Mouse (Mus musculus): ENCODE measurements around the gene Aym1. TPM values are rescaled to one million over a fixed set of nuclear protein-coding genes. Genes with fewer than 3 reads are reported as not detected.
"Not testable (repeated sequence)": the region's sequence is repeated elsewhere in the genome, so short reads cannot be mapped to it uniquely, and the experiment has no call there.

Aym1 gene
- polyA plus RNA-seq, 1 experiment from 2014 or later, result not detected

GRCm38 (mm10) chr5:113357656-113358055 is 562 bp downstream of the Aym1 start:
- Histone ChIP-seq H3K9ac (ENCODE audit: low read length) (no peak overlapping the region), H3K27me3 (ENCODE audit: control insufficient read depth, insufficient read depth, low read length) (peaks cover 39% of the 10 kb centered on the region), H3K4me1 (ENCODE audit: control insufficient read depth in 2 of 2, insufficient read depth in 2 of 2, low read length in 2 of 2) (no peaks in the 10 kb centered on the region), H3K27ac (replicated peaks in 1 of 2; ENCODE audit: control insufficient read depth in 1 of 2, insufficient read depth in 1 of 2, low read depth in 2 of 2, low read length in 2 of 2) (no peak overlapping the region), H3K36me3 (ENCODE audit: control insufficient read depth, insufficient read depth, low read length) (no peaks in the 10 kb centered on the region), H3K4me3 (ENCODE audit: control insufficient read depth in 1 of 2, insufficient read depth in 1 of 2, low read depth in 1 of 2, low read length in 2 of 2) (no peak overlapping the region), H3K4me2 (ENCODE audit: low read length) (no peak overlapping the region), H3K9me3 (ENCODE audit: control insufficient read depth, low read length) (no peaks in the 10 kb centered on the region)
- WGBS, result 63% methylated on average over 3 of the region's 3 CpGs
- ATAC-seq (ENCODE audit: insufficient number of reproducible peaks, insufficient read depth, low FRiP score, low read depth), result no peak

- no peaks in the 10 kb centered on the region for H3K36me3 ChIP-seq (ENCODE audit: control insufficient read depth, insufficient read depth, low read length)
- H3K4me3 ChIP-seq (ENCODE audit: control insufficient read depth in 1 of 2, insufficient read depth in 1 of 2, low read depth in 1 of 2, low read length in 2 of 2), result no peak overlapping the region
- no peak for ATAC-seq (ENCODE audit: insufficient number of reproducible peaks, insufficient read depth, low FRiP score, low read depth)
- peaks cover 36% of the 10 kb centered on the region for H3K27me3 ChIP-seq (ENCODE audit: control insufficient read depth, insufficient read depth, low read length)
- H3K9ac ChIP-seq (ENCODE audit: low read length), result no peak overlapping the region
- H3K27ac ChIP-seq (replicated peaks in 1 of 2; ENCODE audit: control insufficient read depth in 1 of 2, insufficient read depth in 1 of 2, low read depth in 2 of 2, low read length in 2 of 2), result no peak overlapping the region
- H3K4me1 ChIP-seq (ENCODE audit: control insufficient read depth in 2 of 2, insufficient read depth in 2 of 2, low read length in 2 of 2), result no peaks in the 10 kb centered on the region
- 5% methylated on average over 11 of the region's 11 CpGs for WGBS
- H3K4me2 ChIP-seq (ENCODE audit: low read length), result no peak overlapping the region
- H3K9me3 ChIP-seq (ENCODE audit: control insufficient read depth, low read length), result no peaks in the 10 kb centered on the region
These were observed 1.7 kb downstream of the Aym1 start for GRCm38 (mm10) chr5:113358833-113359232.

GRCm38 (mm10) chr5:113361283-113361682 is 4.2 kb downstream of the Aym1 start:
- ATAC-seq (ENCODE audit: insufficient number of reproducible peaks, insufficient read depth, low FRiP score, low read depth), result no peak
- H3K9me3 ChIP-seq (ENCODE audit: control insufficient read depth, low read length), result no peaks in the 10 kb centered on the region
- no peak overlapping the region for H3K27ac ChIP-seq (replicated peaks in 1 of 2; ENCODE audit: control insufficient read depth in 1 of 2, insufficient read depth in 1 of 2, low read depth in 2 of 2, low read length in 2 of 2)
- no peak overlapping the region for H3K4me3 ChIP-seq (ENCODE audit: control insufficient read depth in 1 of 2, insufficient read depth in 1 of 2, low read depth in 1 of 2, low read length in 2 of 2)
- no peak overlapping the region for H3K9ac ChIP-seq (ENCODE audit: low read length)
- H3K4me1 ChIP-seq (ENCODE audit: control insufficient read depth in 2 of 2, insufficient read depth in 2 of 2, low read length in 2 of 2), result no peaks in the 10 kb centered on the region
- peaks cover 37% of the 10 kb centered on the region for H3K27me3 ChIP-seq (ENCODE audit: control insufficient read depth, insufficient read depth, low read length)
- H3K4me2 ChIP-seq (ENCODE audit: low read length), result no peak overlapping the region
- WGBS, result 73% methylated on average over 7 of the region's 7 CpGs
- H3K36me3 ChIP-seq (ENCODE audit: control insufficient read depth, insufficient read depth, low read length), result no peaks in the 10 kb centered on the region

GRCm38 (mm10) chr5:113362258-113362996 is 5.3 kb downstream of the Aym1 start:
- no peak overlapping the region for H3K27ac ChIP-seq (replicated peaks in 1 of 2; ENCODE audit: control insufficient read depth in 1 of 2, insufficient read depth in 1 of 2, low read depth in 2 of 2, low read length in 2 of 2)
- H3K36me3 ChIP-seq (ENCODE audit: control insufficient read depth, insufficient read depth, low read length), result no peaks in the 10 kb centered on the region
- H3K9ac ChIP-seq (ENCODE audit: low read length), result no peak overlapping the region
- no peak for ATAC-seq (ENCODE audit: insufficient number of reproducible peaks, insufficient read depth, low FRiP score, low read depth)
- no peaks in the 10 kb centered on the region for H3K4me1 ChIP-seq (ENCODE audit: control insufficient read depth in 2 of 2, insufficient read depth in 2 of 2, low read length in 2 of 2)
- WGBS, result 68% methylated on average over 9 of the region's 9 CpGs
- H3K9me3 ChIP-seq (ENCODE audit: control insufficient read depth, low read length), result no peaks in the 10 kb centered on the region
- H3K27me3 ChIP-seq (ENCODE audit: control insufficient read depth, insufficient read depth, low read length), result peaks cover 46% of the 10 kb centered on the region
- no peak overlapping the region for H3K4me2 ChIP-seq (ENCODE audit: low read length)
- no peak overlapping the region for H3K4me3 ChIP-seq (ENCODE audit: control insufficient read depth in 1 of 2, insufficient read depth in 1 of 2, low read depth in 1 of 2, low read length in 2 of 2)

GRCm38 (mm10) chr5:113363177-113363576 is 6.1 kb downstream of the Aym1 start:
- no peak overlapping the region for H3K27ac ChIP-seq (replicated peaks in 1 of 2; ENCODE audit: control insufficient read depth in 1 of 2, insufficient read depth in 1 of 2, low read depth in 2 of 2, low read length in 2 of 2)
- no peaks in the 10 kb centered on the region for H3K36me3 ChIP-seq (ENCODE audit: control insufficient read depth, insufficient read depth, low read length)
- H3K4me2 ChIP-seq (ENCODE audit: low read length), result no peak overlapping the region
- H3K4me1 ChIP-seq (ENCODE audit: control insufficient read depth in 2 of 2, insufficient read depth in 2 of 2, low read length in 2 of 2), result no peaks in the 10 kb centered on the region
- H3K27me3 ChIP-seq (ENCODE audit: control insufficient read depth, insufficient read depth, low read length), result peaks cover 42% of the 10 kb centered on the region
- ATAC-seq (ENCODE audit: insufficient number of reproducible peaks, insufficient read depth, low FRiP score, low read depth), result no peak
- no peak overlapping the region for H3K9ac ChIP-seq (ENCODE audit: low read length)
- WGBS, result 80% methylated on average over 8 of the region's 8 CpGs
- no peaks in the 10 kb centered on the region for H3K9me3 ChIP-seq (ENCODE audit: control insufficient read depth, low read length)
- H3K4me3 ChIP-seq (ENCODE audit: control insufficient read depth in 1 of 2, insufficient read depth in 1 of 2, low read depth in 1 of 2, low read length in 2 of 2), result no peak overlapping the region

- Histone ChIP-seq H3K4me2 (ENCODE audit: low read length) (no peak overlapping the region), H3K9me3 (ENCODE audit: control insufficient read depth, low read length) (no peaks in the 10 kb centered on the region), H3K4me3 (ENCODE audit: control insufficient read depth in 1 of 2, insufficient read depth in 1 of 2, low read depth in 1 of 2, low read length in 2 of 2) (no peak overlapping the region), H3K4me1 (ENCODE audit: control insufficient read depth in 2 of 2, insufficient read depth in 2 of 2, low read length in 2 of 2) (no peaks in the 10 kb centered on the region), H3K27ac (replicated peaks in 1 of 2; ENCODE audit: control insufficient read depth in 1 of 2, insufficient read depth in 1 of 2, low read depth in 2 of 2, low read length in 2 of 2) (no peak overlapping the region), H3K36me3 (ENCODE audit: control insufficient read depth, insufficient read depth, low read length) (no peaks in the 10 kb centered on the region), H3K27me3 (ENCODE audit: control insufficient read depth, insufficient read depth, low read length) (peaks cover 30% of the 10 kb centered on the region), H3K9ac (ENCODE audit: low read length) (no peak overlapping the region)
- 5% methylated on average over 20 of the region's 20 CpGs for WGBS
- no peak for ATAC-seq (ENCODE audit: insufficient number of reproducible peaks, insufficient read depth, low FRiP score, low read depth)
These were observed 8.8 kb downstream of the Aym1 start for GRCm38 (mm10) chr5:113365921-113366320.

GRCm38 (mm10) chr5:113367726-113368125 is 10.6 kb downstream of the Aym1 start:
- H3K27ac ChIP-seq (replicated peaks in 1 of 2; ENCODE audit: control insufficient read depth in 1 of 2, insufficient read depth in 1 of 2, low read depth in 2 of 2, low read length in 2 of 2); H3K9ac ChIP-seq (ENCODE audit: low read length); H3K4me1 ChIP-seq (ENCODE audit: control insufficient read depth in 2 of 2, insufficient read depth in 2 of 2, low read length in 2 of 2); H3K4me3 ChIP-seq (ENCODE audit: control insufficient read depth in 1 of 2, insufficient read depth in 1 of 2, low read depth in 1 of 2, low read length in 2 of 2); H3K36me3 ChIP-seq (ENCODE audit: control insufficient read depth, insufficient read depth, low read length); H3K4me2 ChIP-seq (ENCODE audit: low read length); ATAC-seq (ENCODE audit: insufficient number of reproducible peaks, insufficient read depth, low FRiP score, low read depth); H3K9me3 ChIP-seq (ENCODE audit: control insufficient read depth, low read length): not testable (repeated sequence)
- peaks cover 34% of the 10 kb centered on the region for H3K27me3 ChIP-seq (ENCODE audit: control insufficient read depth, insufficient read depth, low read length)

GRCm38 (mm10) chr5:113369262-113369868 is 12.3 kb downstream of the Aym1 start:
- H3K27me3 ChIP-seq (ENCODE audit: control insufficient read depth, insufficient read depth, low read length), result peaks cover 36% of the 10 kb centered on the region

More at GRCm38 (mm10) chr5:113369262-113369868, 12.3 kb downstream of the Aym1 start:
- H3K27ac ChIP-seq (replicated peaks in 1 of 2; ENCODE audit: control insufficient read depth in 1 of 2, insufficient read depth in 1 of 2, low read depth in 2 of 2, low read length in 2 of 2), result no peak overlapping the region
- H3K4me2 ChIP-seq (ENCODE audit: low read length), result no peak overlapping the region
- H3K4me3 ChIP-seq (ENCODE audit: control insufficient read depth in 1 of 2, insufficient read depth in 1 of 2, low read depth in 1 of 2, low read length in 2 of 2), result no peak overlapping the region
- H3K9ac ChIP-seq (ENCODE audit: low read length), result no peak overlapping the region
- no peaks in the 10 kb centered on the region for H3K36me3 ChIP-seq (ENCODE audit: control insufficient read depth, insufficient read depth, low read length)
- no peaks in the 10 kb centered on the region for H3K9me3 ChIP-seq (ENCODE audit: control insufficient read depth, low read length)
- no peak for ATAC-seq (ENCODE audit: insufficient number of reproducible peaks, insufficient read depth, low FRiP score, low read depth)
- WGBS, result 79% methylated on average over 17 of the region's 17 CpGs
- H3K4me1 ChIP-seq (ENCODE audit: control insufficient read depth in 2 of 2, insufficient read depth in 2 of 2, low read length in 2 of 2), result no peaks in the 10 kb centered on the region
